Mouse (Mus musculus) intestine, postnatal 0 days (tissue): ENCODE data around the gene Scml4. TPM values are rescaled to one million over a fixed set of nuclear protein-coding genes. Genes with fewer than 3 reads are reported as not detected.
A peak's percentile ranks its signal among the peaks of the same experiment; 100 is the strongest.

Experiments
- ATAC-seq: fragments of 200-750 bp; cut with Nextera tagmentation; 2 replicates; pipeline ENCODE4 v1.8.0; 2017; ENCODE audit warnings: mild to moderate bottlenecking, moderate TSS enrichment, moderate library complexity
- H3K27ac ChIP-seq: fragments of 300-500 bp; sonication (generic); 2 replicates; pipeline ENCODE4 v1.5.1; 2014; ENCODE audit warnings: mild to moderate bottlenecking, low read depth, low read length, moderate library complexity
- H3K27me3 ChIP-seq: fragments of 300-500 bp; sonication (generic); replicated peaks from 2 replicates; pipeline ENCODE4 v1.6.1; 2014; ENCODE audit warnings: low read length, mixed read lengths; ENCODE audit not compliant: control insufficient read depth, insufficient read depth
- H3K36me3 ChIP-seq: fragments of 300-500 bp; sonication (generic); 2 replicates; pipeline ENCODE4 v1.6.1; 2014; ENCODE audit warnings: mild to moderate bottlenecking, moderate library complexity; ENCODE audit not compliant: control insufficient read depth, insufficient read depth
- H3K4me1 ChIP-seq: fragments of 300-500 bp; sonication (generic); replicated peaks from 2 replicates; pipeline ENCODE4 v1.6.1; 2014; ENCODE audit warnings: antibody characterized with exemption, low read length, mixed read lengths; ENCODE audit not compliant: control insufficient read depth, insufficient read depth
- H3K4me2 ChIP-seq: fragments of 300-500 bp; sonication (generic); replicated peaks from 2 replicates; pipeline ENCODE4 v1.6.1; 2014; ENCODE audit warnings: low read depth, mild to moderate bottlenecking, moderate library complexity
- H3K4me3 ChIP-seq: fragments of 300-500 bp; sonication (generic); 2 replicates; pipeline ENCODE4 v1.5.1; 2014; ENCODE audit warnings: low read depth, low read length
- H3K9ac ChIP-seq: fragments of 300-500 bp; sonication (generic); 2 replicates; pipeline ENCODE4 v1.6.1; 2014; ENCODE audit warnings: mild to moderate bottlenecking, low read depth, low read length
- H3K9me3 ChIP-seq: fragments of 300-500 bp; sonication (generic); 2 replicates; pipeline ENCODE4 v1.6.1; 2016; ENCODE audit warnings: mixed run types; ENCODE audit not compliant: control insufficient read depth
- CTCF ChIP-seq: sonication (generic); IDR thresholded peaks from 2 replicates; pipeline ENCODE4 v1.5.1; 2016; ENCODE audit warnings: low read depth, mild to moderate bottlenecking, control low read depth, antibody characterized with exemption, moderate library complexity
- WGBS: fragments of 180-500 bp; shearing (Covaris S2); extraction: QIAGEN DNeasy Blood & Tissue Kit; methylation state at CpG from one replicate; pipeline ENCODE4 v1.1.7; 2014; 5-methylcytosine and 5-hydroxymethylcytosine counted together
- polyA plus RNA-seq: library from polyadenylated mRNA; unstranded; fragments of >200 nt; fragmentation: Nextera tagmentation; extraction: Ambion mirVana; gene quantifications from 2 replicates; pipeline ENCODE4 v1.2.1, GENCODE M21; 2015

Gene Scml4
- polyA plus RNA-seq, 1 experiment from 2014 or later = 13.0 TPM

- H3K9ac ChIP-seq = no peak overlapping the region
- no peak overlapping the region for H3K4me2 ChIP-seq
- no peaks in the 10 kb centered on the region for H3K36me3 ChIP-seq
- no peak for ATAC-seq
- peaks cover 2% of the 10 kb centered on the region; the same call in 1 of the 2 replicates for H3K4me1 ChIP-seq
- H3K27ac ChIP-seq = no peak overlapping the region
- H3K27me3 ChIP-seq = no peaks in the 10 kb centered on the region
- no peak overlapping the region for H3K4me3 ChIP-seq
- no peaks in the 10 kb centered on the region for H3K9me3 ChIP-seq
- TF ChIP-seq CTCF = no peak
These were observed 76.0 kb downstream of the Scml4 start for GRCm38 (mm10) chr10:42936205-42936604.

- Histone ChIP-seq H3K9ac (no peak overlapping the region), H3K27ac (no peak overlapping the region), H3K36me3 (no peaks in the 10 kb centered on the region), H3K4me3 (no peak overlapping the region), H3K27me3 (no peaks in the 10 kb centered on the region), H3K9me3 (no peaks in the 10 kb centered on the region), H3K4me2 (no peak overlapping the region), H3K4me1 (peaks cover 2% of the 10 kb centered on the region; the same call in 1 of the 2 replicates)
- WGBS = 88% methylated on average over 4 of the region's 4 CpGs
- no peak for ATAC-seq
- peak; percentile 48 for TF ChIP-seq CTCF
These were observed 78.2 kb downstream of the Scml4 start for GRCm38 (mm10) chr10:42938361-42938760.

GRCm38 (mm10) chr10:42939691-42940090 lies 79.5 kb downstream of the Scml4 start:
- H3K36me3 ChIP-seq = no peaks in the 10 kb centered on the region
- no peaks in the 10 kb centered on the region for H3K27me3 ChIP-seq
- peak overlapping the region; percentile 79 for H3K4me2 ChIP-seq
- no peak for TF ChIP-seq CTCF
- peak overlapping the region; percentile 89 for H3K27ac ChIP-seq
- H3K4me3 ChIP-seq = no peak overlapping the region
- H3K4me1 ChIP-seq = peaks cover 2% of the 10 kb centered on the region; the same call in 1 of the 2 replicates
- H3K9me3 ChIP-seq = no peaks in the 10 kb centered on the region
- 40% methylated on average over 7 of the region's 7 CpGs for WGBS
- no peak overlapping the region for H3K9ac ChIP-seq
- ATAC-seq = no peak

GRCm38 (mm10) chr10:42940193-42941050 lies 80.3 kb downstream of the Scml4 start:
- peak; percentile 84 for ATAC-seq
- H3K4me1 ChIP-seq = peaks cover 2% of the 10 kb centered on the region; the same call in 1 of the 2 replicates
- peak overlapping the region; percentile 79 for H3K4me2 ChIP-seq
- H3K9ac ChIP-seq = peak overlapping the region; percentile 57
- no peaks in the 10 kb centered on the region for H3K9me3 ChIP-seq
- peak overlapping the region; percentile 89 for H3K27ac ChIP-seq
- peak overlapping the region; percentile 44 for H3K4me3 ChIP-seq
- peak; percentile 52 for TF ChIP-seq CTCF
- H3K36me3 ChIP-seq = no peaks in the 10 kb centered on the region
- no peaks in the 10 kb centered on the region for H3K27me3 ChIP-seq
- WGBS = 34% methylated on average over 21 of the region's 21 CpGs

GRCm38 (mm10) chr10:42941278-42941677 lies 81.1 kb downstream of the Scml4 start:
- WGBS = 25% methylated on average over 4 of the region's 4 CpGs
- Histone ChIP-seq H3K4me3 (peak overlapping the region; percentile 44), H3K27ac (peak overlapping the region; percentile 89), H3K4me1 (peaks cover 2% of the 10 kb centered on the region; the same call in 1 of the 2 replicates), H3K9me3 (no peaks in the 10 kb centered on the region), H3K36me3 (no peaks in the 10 kb centered on the region), H3K27me3 (no peaks in the 10 kb centered on the region), H3K4me2 (peak overlapping the region; percentile 79), H3K9ac (peak overlapping the region; percentile 57)
- no peak for TF ChIP-seq CTCF
- ATAC-seq = no peak

- peaks cover 2% of the 10 kb centered on the region; the same call in 1 of the 2 replicates for H3K4me1 ChIP-seq
- 0 out of 2 replicates have a peak, but pooled peaks cover 3% of the 10 kb centered on the region for H3K36me3 ChIP-seq
- WGBS = 12% methylated on average over 14 of the region's 14 CpGs
- H3K27me3 ChIP-seq = no peaks in the 10 kb centered on the region
- no peaks in the 10 kb centered on the region for H3K9me3 ChIP-seq
- H3K4me3 ChIP-seq = peak overlapping the region; percentile 44
- peak; percentile 72 for ATAC-seq
- peak overlapping the region; percentile 79 for H3K4me2 ChIP-seq
- peak overlapping the region; percentile 89 for H3K27ac ChIP-seq
- peak overlapping the region; percentile 57 for H3K9ac ChIP-seq
- TF ChIP-seq CTCF = peak; percentile 81
These were observed 81.6 kb downstream of the Scml4 start for GRCm38 (mm10) chr10:42941697-42942221.
